Mouse (Mus musculus) kidney, embryonic 14.5 days (tissue): ENCODE results near the gene Gm12695. TPM values are rescaled to one million over a fixed set of nuclear protein-coding genes. Genes with fewer than 3 reads are reported as not detected.
A peak's percentile ranks its signal among the peaks of the same experiment; 100 is the strongest.

Source experiments
- ATAC-seq: fragments of 200-750 bp; cut with Nextera tagmentation; 2 replicates; pipeline ENCODE4 v1.8.0; 2017; ENCODE audit warnings: moderate number of reproducible peaks, mild to moderate bottlenecking, moderate TSS enrichment, moderate library complexity; ENCODE audit not compliant: low FRiP score, low TSS enrichment
- H3K27ac ChIP-seq: fragments of 300-500 bp; sonication (generic); 2 replicates; pipeline ENCODE4 v1.5.1; 2014; ENCODE audit warnings: low read depth, mild to moderate bottlenecking, low read length, moderate library complexity, mixed read lengths
- H3K27me3 ChIP-seq: fragments of 300-500 bp; sonication (generic); 2 replicates; pipeline ENCODE4 v1.6.1; 2014; ENCODE audit warnings: mild to moderate bottlenecking, low read length; ENCODE audit not compliant: control insufficient read depth, insufficient read depth
- H3K36me3 ChIP-seq: fragments of 300-500 bp; sonication (generic); 2 replicates; pipeline ENCODE4 v1.6.1; 2014; ENCODE audit warnings: low read length, mixed read lengths; ENCODE audit not compliant: control insufficient read depth, insufficient read depth
- H3K4me1 ChIP-seq: fragments of 300-500 bp; sonication (generic); 2 replicates; pipeline ENCODE4 v1.6.1; 2014; ENCODE audit warnings: low read length, mixed read lengths; ENCODE audit not compliant: control insufficient read depth, insufficient read depth
- H3K4me2 ChIP-seq: fragments of 300-500 bp; sonication (generic); replicated peaks from 2 replicates; pipeline ENCODE4 v1.6.1; 2014; ENCODE audit warnings: low read depth, mild to moderate bottlenecking, low read length
- H3K4me3 ChIP-seq: fragments of 300-500 bp; sonication (generic); 2 replicates; pipeline ENCODE4 v1.5.1; 2014; ENCODE audit warnings: mild to moderate bottlenecking, low read length
- H3K9ac ChIP-seq: fragments of 300-500 bp; sonication (generic); 2 replicates; pipeline ENCODE4 v1.6.1; 2014; ENCODE audit warnings: low read depth, mild to moderate bottlenecking, low read length, moderate library complexity
- H3K9me3 ChIP-seq: fragments of 300-500 bp; sonication (generic); 2 replicates; pipeline ENCODE4 v1.6.1; 2016; ENCODE audit warnings: low read length; ENCODE audit not compliant: control insufficient read depth
- WGBS: fragments of 180-500 bp; shearing (Covaris S2); extraction: QIAGEN DNeasy Blood & Tissue Kit; methylation state at CpG from one replicate; pipeline ENCODE4 v1.1.7; 2014; 5-methylcytosine and 5-hydroxymethylcytosine counted together
- polyA plus RNA-seq: library from polyadenylated mRNA; unstranded; fragments of >200 nt; fragmentation: Nextera tagmentation; extraction: Ambion mirVana; gene quantifications from 2 replicates; pipeline ENCODE4 v1.2.1, GENCODE M21; 2014

The Gm12695 gene
- not detected in 2 replicates for polyA plus RNA-seq

GRCm38 (mm10) chr4:96785086-96785485 lies at the start of gene Gm12695:
Gene Gm12695, minus strand, starts transcription at chr4:96785186.
- H3K36me3 ChIP-seq, result no peaks in the 10 kb centered on the region
- no peaks in the 10 kb centered on the region for H3K27me3 ChIP-seq
- no peak for ATAC-seq
- H3K4me1 ChIP-seq, result no peaks in the 10 kb centered on the region
- H3K4me2 ChIP-seq, result no peak within 1 kb of the TSS
- no peak within 1 kb of the TSS for H3K9ac ChIP-seq
- no peaks in the 10 kb centered on the region for H3K9me3 ChIP-seq
- no peak within 1 kb of the TSS for H3K27ac ChIP-seq
- no peak within 1 kb of the TSS for H3K4me3 ChIP-seq
- 89% methylated on average over 3 of the region's 3 CpGs for WGBS

- H3K27ac ChIP-seq, result no peak overlapping the region
Observed at GRCm38 (mm10) chr4:96825540-96826045, 40.6 kb upstream of the Gm12695 start.

GRCm38 (mm10) chr4:96806824-96807808 lies 22.1 kb upstream of the Gm12695 start:
- Histone ChIP-seq H3K9me3 (no peaks in the 10 kb centered on the region), H3K4me2 (no peak overlapping the region), H3K36me3 (no peaks in the 10 kb centered on the region), H3K27ac (no peak overlapping the region), H3K9ac (no peak overlapping the region), H3K4me3 (no peak overlapping the region), H3K27me3 (no peaks in the 10 kb centered on the region), H3K4me1 (no peaks in the 10 kb centered on the region)
- no peak for ATAC-seq
- WGBS, result 65% methylated on average over 6 of the region's 6 CpGs

More at GRCm38 (mm10) chr4:96825540-96826045, 40.6 kb upstream of the Gm12695 start:
- Histone ChIP-seq H3K36me3 (no peaks in the 10 kb centered on the region), H3K4me3 (no peak overlapping the region), H3K9me3 (no peaks in the 10 kb centered on the region), H3K4me1 (no peaks in the 10 kb centered on the region), H3K27me3 (no peaks in the 10 kb centered on the region), H3K4me2 (no peak overlapping the region), H3K9ac (no peak overlapping the region)
- no peak for ATAC-seq
- 80% methylated on average over 4 of the region's 4 CpGs for WGBS

- H3K4me1 ChIP-seq, result no peaks in the 10 kb centered on the region
- H3K27ac ChIP-seq, result no peak overlapping the region
- H3K36me3 ChIP-seq, result no peaks in the 10 kb centered on the region
- no peak overlapping the region for H3K4me2 ChIP-seq
- no peak overlapping the region for H3K9ac ChIP-seq
- H3K9me3 ChIP-seq, result no peaks in the 10 kb centered on the region
- 52% methylated on average over 7 of the region's 7 CpGs for WGBS
- no peak for ATAC-seq
- H3K4me3 ChIP-seq, result no peak overlapping the region
- H3K27me3 ChIP-seq, result no peaks in the 10 kb centered on the region
Observed at GRCm38 (mm10) chr4:96799380-96800157, 14.6 kb upstream of the Gm12695 start.

- Histone ChIP-seq H3K36me3 (no peaks in the 10 kb centered on the region), H3K27ac (no peak overlapping the region), H3K9ac (no peak overlapping the region), H3K4me3 (no peak overlapping the region), H3K4me1 (no peaks in the 10 kb centered on the region), H3K4me2 (no peak overlapping the region), H3K9me3 (no peaks in the 10 kb centered on the region), H3K27me3 (no peaks in the 10 kb centered on the region)
- no peak for ATAC-seq
- WGBS, result 59% methylated on average over 1 of the region's 1 CpGs
Observed at GRCm38 (mm10) chr4:96797583-96797982, 12.6 kb upstream of the Gm12695 start.

- no peak for ATAC-seq
- Histone ChIP-seq H3K9me3 (no peaks in the 10 kb centered on the region), H3K36me3 (no peaks in the 10 kb centered on the region), H3K4me1 (no peaks in the 10 kb centered on the region), H3K27me3 (no peaks in the 10 kb centered on the region), H3K9ac (no peak overlapping the region), H3K27ac (no peak overlapping the region), H3K4me3 (no peak overlapping the region), H3K4me2 (no peak overlapping the region)
Observed at GRCm38 (mm10) chr4:96791301-96791700, 6.3 kb upstream of the Gm12695 start.

- H3K4me1 ChIP-seq, result no peaks in the 10 kb centered on the region
- H3K4me3 ChIP-seq, result no peak overlapping the region
- no peak for ATAC-seq
- no peaks in the 10 kb centered on the region for H3K36me3 ChIP-seq
- no peak overlapping the region for H3K27ac ChIP-seq
- no peak overlapping the region for H3K4me2 ChIP-seq
- no peaks in the 10 kb centered on the region for H3K9me3 ChIP-seq
- no peak overlapping the region for H3K9ac ChIP-seq
- 60% methylated on average over 3 of the region's 3 CpGs for WGBS
- H3K27me3 ChIP-seq, result no peaks in the 10 kb centered on the region
Observed at GRCm38 (mm10) chr4:96789905-96790304, 4.9 kb upstream of the Gm12695 start.

GRCm38 (mm10) chr4:96786610-96787009 lies 1.6 kb upstream of the Gm12695 start:
- Histone ChIP-seq H3K27ac (no peak overlapping the region), H3K4me2 (no peak overlapping the region), H3K36me3 (no peaks in the 10 kb centered on the region), H3K4me1 (no peaks in the 10 kb centered on the region), H3K27me3 (no peaks in the 10 kb centered on the region), H3K9me3 (no peaks in the 10 kb centered on the region), H3K9ac (no peak overlapping the region), H3K4me3 (no peak overlapping the region)
- 23% methylated on average over 7 of the region's 7 CpGs for WGBS
- peak; percentile 62; the same call in 1 of the 2 replicates for ATAC-seq
